Mouse (Mus musculus): ENCODE data around the gene Lrp5.
"Not testable (repeated sequence)": the region's sequence is repeated elsewhere in the genome, so short reads cannot be mapped to it uniquely, and the experiment has no call there.

Gene Lrp5

GRCm38 (mm10) chr19:3630486-3630885, 55.9 kb downstream of the Lrp5 start:
- in situ Hi-C loops (cut with MboI; ENCODE audit: low pct_unique_long_range_greater_than_20kb in 1 of 2, low sequenced_read_pairs in 2 of 2, unreplicated experiment in 1 of 2): no loop called here

- in situ Hi-C loops (cut with MboI; ENCODE audit: low pct_unique_long_range_greater_than_20kb in 1 of 2, low sequenced_read_pairs in 2 of 2, unreplicated experiment in 1 of 2): no loop called here
Observed at GRCm38 (mm10) chr19:3630027-3630426, 56.3 kb downstream of the Lrp5 start.

GRCm38 (mm10) chr19:3628223-3628622, 58.1 kb downstream of the Lrp5 start:
- in situ Hi-C loops (cut with MboI; ENCODE audit: low pct_unique_long_range_greater_than_20kb in 1 of 2, low sequenced_read_pairs in 2 of 2, unreplicated experiment in 1 of 2): no loop called here

- in situ Hi-C loops (cut with MboI; ENCODE audit: low pct_unique_long_range_greater_than_20kb in 1 of 2, low sequenced_read_pairs in 2 of 2, unreplicated experiment in 1 of 2): no loop called here
Observed at GRCm38 (mm10) chr19:3625111-3625510, 61.3 kb downstream of the Lrp5 start.

GRCm38 (mm10) chr19:3623824-3624223, 62.5 kb downstream of the Lrp5 start:
- in situ Hi-C loops (cut with MboI; ENCODE audit: low pct_unique_long_range_greater_than_20kb in 1 of 2, low sequenced_read_pairs in 2 of 2, unreplicated experiment in 1 of 2): no loop called here

GRCm38 (mm10) chr19:3623294-3623693, 63.1 kb downstream of the Lrp5 start:
- in situ Hi-C loops (cut with MboI; ENCODE audit: low pct_unique_long_range_greater_than_20kb in 1 of 2, low sequenced_read_pairs in 2 of 2, unreplicated experiment in 1 of 2): no loop called here

GRCm38 (mm10) chr19:3620871-3621270, 65.5 kb downstream of the Lrp5 start:
- in situ Hi-C loops (cut with MboI; ENCODE audit: low pct_unique_long_range_greater_than_20kb in 1 of 2, low sequenced_read_pairs in 2 of 2, unreplicated experiment in 1 of 2): no loop called here

GRCm38 (mm10) chr19:3619359-3619758, 67.0 kb downstream of the Lrp5 start:
- in situ Hi-C loops (cut with MboI; ENCODE audit: low pct_unique_long_range_greater_than_20kb in 1 of 2, low sequenced_read_pairs in 2 of 2, unreplicated experiment in 1 of 2): loop anchor here (5.0 kb wide), 1 partner anchor 98 kb away; no protein-coding TSS in a partner anchor

GRCm38 (mm10) chr19:3613991-3614390, 72.4 kb downstream of the Lrp5 start:
- in situ Hi-C loops (cut with MboI; ENCODE audit: low pct_unique_long_range_greater_than_20kb in 1 of 2, low sequenced_read_pairs in 2 of 2, unreplicated experiment in 1 of 2): no loop called here

GRCm38 (mm10) chr19:3612534-3613273, 73.7 kb downstream of the Lrp5 start:
- in situ Hi-C loops (cut with MboI; ENCODE audit: low pct_unique_long_range_greater_than_20kb in 1 of 2, low sequenced_read_pairs in 2 of 2, unreplicated experiment in 1 of 2): no loop called here

GRCm38 (mm10) chr19:3611730-3612129, 74.6 kb downstream of the Lrp5 start:
- in situ Hi-C loops (cut with MboI; ENCODE audit: low pct_unique_long_range_greater_than_20kb in 1 of 2, low sequenced_read_pairs in 2 of 2, unreplicated experiment in 1 of 2): no loop called here

GRCm38 (mm10) chr19:3610886-3611285, 75.5 kb downstream of the Lrp5 start:
- in situ Hi-C loops (cut with MboI; ENCODE audit: low pct_unique_long_range_greater_than_20kb in 1 of 2, low sequenced_read_pairs in 2 of 2, unreplicated experiment in 1 of 2): no loop called here

GRCm38 (mm10) chr19:3609826-3610225, 76.5 kb downstream of the Lrp5 start:
- in situ Hi-C loops (cut with MboI; ENCODE audit: low pct_unique_long_range_greater_than_20kb in 1 of 2, low sequenced_read_pairs in 2 of 2, unreplicated experiment in 1 of 2): no loop called here

- in situ Hi-C loops (cut with MboI; ENCODE audit: low pct_unique_long_range_greater_than_20kb in 1 of 2, low sequenced_read_pairs in 2 of 2, unreplicated experiment in 1 of 2): no loop called here
Observed at GRCm38 (mm10) chr19:3594316-3594715, 92.0 kb downstream of the Lrp5 start.

GRCm38 (mm10) chr19:3593379-3594055, 92.8 kb downstream of the Lrp5 start:
- in situ Hi-C loops (cut with MboI; ENCODE audit: low pct_unique_long_range_greater_than_20kb in 1 of 2, low sequenced_read_pairs in 2 of 2, unreplicated experiment in 1 of 2): no loop called here

- in situ Hi-C loops (cut with MboI; ENCODE audit: low pct_unique_long_range_greater_than_20kb in 1 of 2, low sequenced_read_pairs in 2 of 2, unreplicated experiment in 1 of 2): no loop called here
Observed at GRCm38 (mm10) chr19:3589968-3590367, 96.4 kb downstream of the Lrp5 start.

GRCm38 (mm10) chr19:3589547-3589946, 96.8 kb downstream of the Lrp5 start:
- in situ Hi-C loops (cut with MboI; ENCODE audit: low pct_unique_long_range_greater_than_20kb in 1 of 2, low sequenced_read_pairs in 2 of 2, unreplicated experiment in 1 of 2): no loop called here

- in situ Hi-C loops (cut with MboI; ENCODE audit: low pct_unique_long_range_greater_than_20kb in 1 of 2, low sequenced_read_pairs in 2 of 2, unreplicated experiment in 1 of 2): not testable (repeated sequence)
Observed at GRCm38 (mm10) chr19:3587729-3588128, 98.6 kb downstream of the Lrp5 start.

GRCm38 (mm10) chr19:3586540-3586939, 99.8 kb downstream of the Lrp5 start:
- in situ Hi-C loops (cut with MboI; ENCODE audit: low pct_unique_long_range_greater_than_20kb in 1 of 2, low sequenced_read_pairs in 2 of 2, unreplicated experiment in 1 of 2): no loop called here

- in situ Hi-C loops (cut with MboI; ENCODE audit: low pct_unique_long_range_greater_than_20kb in 1 of 2, low sequenced_read_pairs in 2 of 2, unreplicated experiment in 1 of 2): no loop called here
Observed at GRCm38 (mm10) chr19:3586026-3586425, 100.3 kb downstream of the Lrp5 start.
